Mouse (Mus musculus) lung, postnatal 14 days (tissue): ENCODE measurements at regions not wholly inside any gene's neighbourhood (a gene's known extent, or its start where the extent isn't known, plus 50 kb on each side); places are given as distances from the start of the nearest gene placed in this dataset.

ENCODE experiments used
- DNase-seq: peaks from one replicate; pipeline ENCODE4 v3.0.0; 2021

GRCm38 (mm10) chr9:23027377-23028313 is 195.2 kb upstream of the Bmper start:
- peak; percentile 75 for DNase-seq

GRCm38 (mm10) chr9:23029421-23029820 is 193.5 kb upstream of the Bmper start:
- no peak for DNase-seq

- no peak for DNase-seq
Observed at GRCm38 (mm10) chr9:23030138-23030537, 192.7 kb upstream of the Bmper start.

GRCm38 (mm10) chr9:23030546-23030945 is 192.3 kb upstream of the Bmper start:
- DNase-seq = peak; percentile 14

GRCm38 (mm10) chr9:23031916-23032315 is 191.0 kb upstream of the Bmper start:
- no peak for DNase-seq

GRCm38 (mm10) chr9:23035306-23035705 is 187.6 kb upstream of the Bmper start:
- DNase-seq = no peak

GRCm38 (mm10) chr9:23035901-23036610 is 186.8 kb upstream of the Bmper start:
- DNase-seq = no peak

- DNase-seq = no peak
Observed at GRCm38 (mm10) chr9:23037513-23037914, 185.4 kb upstream of the Bmper start.

GRCm38 (mm10) chr9:23039588-23039987 is 183.3 kb upstream of the Bmper start:
- no peak for DNase-seq

GRCm38 (mm10) chr9:23041025-23041424 is 181.9 kb upstream of the Bmper start:
- DNase-seq = no peak

GRCm38 (mm10) chr9:23041537-23042472 is 181.1 kb upstream of the Bmper start:
- DNase-seq = no peak

GRCm38 (mm10) chr9:23043006-23043405 is 179.9 kb upstream of the Bmper start:
- DNase-seq = no peak

GRCm38 (mm10) chr9:23045486-23045885 is 177.4 kb upstream of the Bmper start:
- DNase-seq = no peak

- no peak for DNase-seq
Observed at GRCm38 (mm10) chr9:23050751-23051150, 172.1 kb upstream of the Bmper start.

GRCm38 (mm10) chr9:23059526-23059925 is 163.3 kb upstream of the Bmper start:
- DNase-seq = no peak

- DNase-seq = no peak
Observed at GRCm38 (mm10) chr9:23060526-23060925, 162.3 kb upstream of the Bmper start.

GRCm38 (mm10) chr9:23061179-23061929 is 161.5 kb upstream of the Bmper start:
- DNase-seq = no peak

GRCm38 (mm10) chr9:23062057-23062655 is 160.7 kb upstream of the Bmper start:
- no peak for DNase-seq

GRCm38 (mm10) chr9:23062656-23063444 is 160.0 kb upstream of the Bmper start:
- DNase-seq = no peak

GRCm38 (mm10) chr9:23064001-23064400 is 158.9 kb upstream of the Bmper start:
- no peak for DNase-seq

- DNase-seq = no peak
Observed at GRCm38 (mm10) chr9:23064811-23065210, 158.1 kb upstream of the Bmper start.
